Mouse (Mus musculus) cerebellum, adult (tissue): ENCODE measurements around the gene Krtap9-5.

Experiments used
- ATAC-seq: cut with Nextera tagmentation; 2 replicates; pipeline ENCODE4 v1.9.2; 2017; ENCODE audit warnings: mild to moderate bottlenecking, moderate library complexity, mixed read lengths; ENCODE audit not compliant: insufficient number of reproducible peaks, low FRiP score, low TSS enrichment

Krtap9-5 gene

DNA sequence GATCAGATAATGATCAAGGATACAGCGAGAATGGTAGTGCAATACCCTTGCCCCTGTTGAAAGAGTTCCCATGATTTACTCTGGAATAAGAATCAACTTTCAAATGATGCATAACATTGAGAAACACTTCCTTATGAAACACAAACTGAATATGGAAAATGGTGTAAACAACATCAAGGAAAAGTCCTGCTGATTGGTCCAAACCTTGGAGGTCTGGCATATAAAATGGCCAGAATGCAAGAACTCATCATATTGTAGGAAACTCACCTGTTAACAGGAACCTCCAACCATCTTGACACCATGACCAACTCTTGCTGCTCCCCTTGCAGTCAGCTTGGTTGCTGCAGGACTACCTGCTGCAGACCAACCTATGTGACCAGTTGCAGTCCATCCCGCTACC, at the start of gene Krtap9-5:
TSS of gene Krtap9-5 (plus strand) at position 301 of the 400 bp plus-strand sequence.
- no peak for ATAC-seq

GRCm38 (mm10) chr11:99907620-99908019, 40.7 kb upstream of the Krtap9-5 start, which contains the start of gene Krtap31-1:
Gene Krtap31-1, plus strand, starts transcription at chr11:99907920.
- ATAC-seq: no peak

DNA sequence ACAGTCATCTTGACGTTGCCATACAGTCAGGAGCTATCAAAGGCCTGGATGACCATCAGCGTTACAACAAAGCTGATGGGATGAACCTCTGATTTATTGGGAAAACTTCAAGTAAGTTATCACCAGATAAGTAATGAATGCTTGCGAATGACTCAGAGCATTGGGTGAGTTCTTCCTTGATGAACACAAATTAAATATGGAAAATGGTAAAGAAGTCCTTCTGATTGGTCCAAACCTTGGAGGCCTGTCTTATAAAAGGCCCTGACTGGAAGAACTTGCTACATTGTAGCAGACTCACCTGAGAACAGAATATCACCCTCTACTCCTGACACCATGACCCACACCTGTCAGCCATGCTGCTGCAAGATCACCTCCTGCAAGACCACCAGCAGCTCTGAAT, 33.8 kb upstream of the Krtap9-5 start, which contains the start of gene Gm11565:
TSS of gene Gm11565 (plus strand) at position 301 of the 400 bp plus-strand sequence.
- no peak for ATAC-seq

GRCm38 (mm10) chr11:99935991-99936390, 12.3 kb upstream of the Krtap9-5 start, which contains the start of gene Krtap31-2:
Gene Krtap31-2, plus strand, starts transcription at chr11:99936291.
- ATAC-seq: no peak

- ATAC-seq: no peak
These were observed 10.5 kb upstream of the Krtap9-5 start for GRCm38 (mm10) chr11:99937751-99938264.

DNA sequence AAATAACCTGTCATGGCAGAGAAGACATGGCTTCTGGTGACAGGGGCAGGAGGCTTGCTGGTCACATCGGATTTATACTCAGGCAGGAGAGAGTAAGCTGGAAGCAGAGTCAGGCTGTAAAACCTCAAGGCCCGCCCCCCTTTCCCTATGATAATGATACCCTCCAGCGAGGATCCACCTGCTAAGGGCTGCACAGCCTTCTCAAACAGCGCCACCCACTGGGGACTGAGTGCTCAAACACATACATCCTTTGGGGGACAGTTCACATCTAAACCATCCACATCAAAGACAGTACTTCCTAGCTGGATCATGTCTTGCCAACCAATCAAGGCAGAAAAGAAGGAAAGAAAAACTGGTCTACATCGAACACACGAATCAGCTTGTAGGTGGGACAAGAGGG, 15.9 kb downstream of the Krtap9-5 start:
- no peak for ATAC-seq

DNA sequence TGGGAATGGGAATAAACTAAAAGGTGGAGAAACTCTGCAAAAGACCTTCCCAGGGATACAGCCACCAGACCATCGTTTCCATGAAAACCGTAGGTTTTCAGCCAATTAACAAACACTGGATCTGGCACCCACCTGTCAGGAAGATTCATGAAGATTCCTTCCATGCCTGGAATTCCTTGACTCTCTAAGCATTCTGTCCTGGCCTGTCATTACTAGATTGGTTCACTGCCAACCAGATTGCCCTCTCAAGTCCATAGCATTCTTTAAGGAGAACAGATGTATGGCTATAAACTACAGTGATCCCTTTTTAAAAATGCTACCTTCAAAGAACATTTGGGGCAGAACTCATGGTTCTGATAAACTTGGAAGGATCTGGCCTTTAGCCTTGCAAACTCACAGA, 17.7 kb downstream of the Krtap9-5 start:
- ATAC-seq: no peak

GRCm38 (mm10) chr11:99978953-99979352, 30.7 kb downstream of the Krtap9-5 start, which contains the start of gene Krtap29-1:
Gene Krtap29-1, minus strand, starts transcription at chr11:99979053.
- ATAC-seq: no peak

DNA sequence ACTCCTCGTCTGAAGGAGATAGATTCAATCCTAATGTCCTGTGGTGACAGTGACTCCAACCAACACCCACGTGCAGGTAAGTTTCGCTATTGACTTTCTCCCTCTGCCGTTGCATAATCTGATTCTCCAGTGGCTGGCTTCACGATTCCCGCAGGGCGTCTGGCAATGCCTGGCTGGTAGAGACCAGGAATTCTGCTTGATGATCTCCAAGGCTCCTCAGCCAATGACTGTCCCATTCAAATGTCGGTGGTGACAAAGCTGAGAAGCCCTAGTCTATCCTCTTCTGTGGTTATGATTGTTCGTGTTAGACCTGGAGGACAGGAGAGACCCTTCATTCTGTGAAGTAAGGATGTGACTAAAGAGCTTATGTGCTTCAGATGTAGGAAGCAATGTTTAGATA, 34.5 kb downstream of the Krtap9-5 start:
- ATAC-seq: no peak

GRCm38 (mm10) chr11:99983442-99983841, 35.2 kb downstream of the Krtap9-5 start:
- no peak for ATAC-seq

DNA sequence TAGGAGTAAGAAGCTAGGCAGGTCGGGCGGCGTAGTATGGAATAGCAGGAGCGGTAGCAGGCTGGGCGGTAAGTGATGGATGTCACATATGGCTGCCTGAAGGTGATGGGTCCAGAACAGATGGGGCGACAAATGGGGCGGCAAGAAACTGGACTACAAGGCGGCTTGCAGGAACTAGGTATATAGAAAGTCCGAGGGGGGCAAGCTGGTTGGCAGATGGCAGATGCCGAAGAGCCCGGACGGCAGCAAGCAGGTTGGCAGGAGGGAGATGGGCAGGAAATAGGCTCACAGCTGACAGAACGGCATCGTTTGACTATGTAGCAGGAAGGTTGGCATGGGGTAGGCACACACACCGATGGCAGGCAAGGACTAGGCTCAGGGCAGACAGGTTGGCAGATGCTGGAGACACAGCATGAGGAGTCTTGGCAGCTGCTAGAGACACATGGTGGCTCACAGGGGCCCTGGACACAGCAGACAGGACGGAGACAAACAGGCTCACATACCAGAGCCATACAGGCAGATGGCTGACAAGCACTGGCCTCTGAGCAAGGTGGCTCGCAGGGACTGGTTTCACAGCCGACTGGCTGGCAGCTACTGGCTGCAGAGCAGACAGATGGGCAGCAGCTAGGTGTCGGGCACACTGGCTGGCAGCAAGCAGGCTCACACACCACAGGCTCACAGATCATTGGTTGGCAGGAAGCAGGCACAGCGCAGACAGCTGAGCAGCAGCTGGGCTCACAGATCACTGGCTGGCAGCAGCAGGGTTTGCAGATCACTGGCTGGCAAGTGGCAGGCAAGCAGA, 37.2 kb downstream of the Krtap9-5 start:
- ATAC-seq: peak; percentile 89

DNA sequence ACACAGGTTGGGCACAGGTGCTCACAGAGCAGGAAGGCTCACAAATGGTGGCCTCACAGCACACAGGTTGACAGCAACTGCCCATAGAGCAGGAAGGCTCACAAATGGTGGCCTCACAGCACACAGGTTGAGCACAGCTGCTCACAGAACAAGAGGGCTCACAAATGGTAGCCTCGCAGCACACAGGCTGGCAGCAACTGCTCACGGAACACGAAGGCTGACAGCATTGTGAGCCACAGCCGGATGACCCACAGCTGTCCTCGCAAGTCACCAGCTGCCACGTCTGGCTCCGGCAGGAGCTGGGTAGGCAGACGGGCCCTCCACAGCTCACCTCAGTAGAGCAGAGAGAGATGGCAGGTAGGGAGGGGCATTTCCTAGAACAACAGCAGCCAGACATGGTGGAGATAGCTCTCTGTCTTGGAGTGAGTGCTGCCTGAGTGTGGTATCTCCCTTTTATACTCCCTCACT, 37.9 kb downstream of the Krtap9-5 start, which contains the start of gene Krtap16-1:
TSS of gene Krtap16-1 (minus strand) at position 418 of the 468 bp plus-strand sequence.
- no peak for ATAC-seq

- no peak for ATAC-seq
These were observed 40.3 kb downstream of the Krtap9-5 start for GRCm38 (mm10) chr11:99988530-99988929.

GRCm38 (mm10) chr11:99989881-99990405, 41.7 kb downstream of the Krtap9-5 start:
- ATAC-seq: no peak

DNA sequence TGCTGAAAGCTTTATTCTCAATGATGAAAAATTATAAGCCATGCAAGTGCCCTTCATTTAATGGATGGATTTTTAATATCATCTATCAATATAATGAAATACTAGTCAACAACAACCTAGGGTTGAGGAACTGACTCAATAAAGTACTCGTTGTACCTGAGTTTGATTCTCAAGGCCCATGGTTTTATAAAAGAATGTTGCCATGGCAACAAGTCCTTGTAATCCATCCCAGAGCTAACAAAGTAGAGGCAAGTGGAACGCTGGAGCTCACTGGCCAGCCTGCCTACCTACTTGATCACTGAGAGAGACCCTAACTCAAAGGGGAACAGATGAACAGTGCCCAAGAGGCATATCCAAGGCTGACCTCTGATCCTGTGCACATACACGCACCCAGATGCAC, 42.3 kb downstream of the Krtap9-5 start:
- no peak for ATAC-seq

DNA sequence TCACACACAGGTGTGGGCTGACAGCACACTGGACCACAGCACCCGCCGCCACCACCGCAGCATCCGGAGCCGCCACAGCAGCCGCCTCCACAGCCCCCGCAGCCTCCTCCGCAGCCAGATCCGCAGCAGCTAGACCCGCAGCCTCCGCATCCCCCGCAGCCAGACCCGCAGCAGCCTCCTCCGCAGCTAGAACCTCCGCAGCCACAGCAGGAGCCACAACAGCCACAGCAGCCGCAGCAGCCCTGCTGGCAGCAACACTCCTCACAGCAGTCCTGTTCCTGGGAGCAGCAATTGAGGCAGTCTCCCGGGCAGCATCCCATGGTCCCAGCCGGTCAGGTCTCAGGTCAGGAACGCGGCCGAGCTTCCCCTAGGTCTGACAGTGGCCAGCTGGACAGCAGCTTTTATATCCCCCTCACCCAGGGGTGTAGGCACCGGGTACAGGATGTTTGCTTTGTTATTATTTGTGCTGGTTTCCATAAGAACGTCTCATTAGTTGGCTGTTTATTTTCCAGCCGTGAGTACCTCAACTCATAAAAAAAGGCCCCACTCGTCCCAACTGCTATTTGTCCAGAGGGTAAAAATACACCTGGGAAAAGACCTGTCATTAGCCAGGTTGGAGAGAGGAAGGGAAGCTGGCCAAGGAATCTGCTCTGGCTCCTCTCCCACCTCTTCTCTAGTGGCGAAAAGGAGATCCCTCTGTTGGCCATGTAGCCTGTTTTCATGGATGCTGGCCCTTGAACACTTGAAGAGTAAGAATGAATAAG, 45.5 kb downstream of the Krtap9-5 start, which contains the start of gene Krtap17-1:
TSS of gene Krtap17-1 (minus strand) at position 375 of the 764 bp plus-strand sequence.
- ATAC-seq: no peak

GRCm38 (mm10) chr11:99994384-99994661, 46.0 kb downstream of the Krtap9-5 start:
- no peak for ATAC-seq

DNA sequence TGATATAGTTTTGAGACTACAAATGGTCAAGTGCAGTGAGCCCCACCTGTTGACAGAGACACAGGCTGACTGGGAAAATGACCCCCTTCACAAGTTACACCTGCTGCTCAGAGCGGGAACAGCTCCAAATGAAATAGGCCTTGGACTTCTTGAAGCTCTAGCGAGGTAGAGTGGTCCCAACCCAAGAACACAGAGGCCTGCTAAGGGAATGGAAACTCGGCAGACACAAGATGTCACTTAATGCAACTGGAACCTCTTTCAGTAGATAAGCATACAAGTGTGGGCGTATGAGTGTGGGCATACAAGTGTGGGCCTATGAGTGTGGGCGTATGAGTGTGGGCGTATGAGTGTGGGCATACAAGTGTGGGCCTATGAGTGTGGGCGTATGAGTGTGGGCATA, 50.8 kb downstream of the Krtap9-5 start:
- ATAC-seq: no peak
